Mouse (Mus musculus) thymus, postnatal 10 days (tissue): ENCODE measurements at regions not wholly inside any gene's neighbourhood (a gene's known extent, or its start where the extent isn't known, plus 50 kb on each side); places are given as distances from the start of the nearest gene placed in this dataset.
"Not testable (repeated sequence)": the region's sequence is repeated elsewhere in the genome, so short reads cannot be mapped to it uniquely, and the experiment has no call there.

Experiments
- DNase-seq, 2 experiments: peaks; one replicate each; pipeline ENCODE4 v3.0.0; 2021; ENCODE audit warnings: low spot score in 2 of 2

- no peak for DNase-seq
Observed at GRCm38 (mm10) chr2:114723971-114724666, 69.4 kb upstream of the Dph6 start.

GRCm38 (mm10) chr2:114727197-114727596, 72.4 kb upstream of the Dph6 start:
- DNase-seq = no peak

- no peak for DNase-seq
Observed at GRCm38 (mm10) chr2:114734861-114735569, 80.3 kb upstream of the Dph6 start.

GRCm38 (mm10) chr2:114739421-114740212, 84.9 kb upstream of the Dph6 start:
- no peak for DNase-seq

GRCm38 (mm10) chr2:114763276-114763675, 108.5 kb upstream of the Dph6 start:
- no peak for DNase-seq

- not testable (repeated sequence) for DNase-seq
Observed at GRCm38 (mm10) chr2:114773723-114774122, 119.0 kb upstream of the Dph6 start.

- DNase-seq = no peak
Observed at GRCm38 (mm10) chr2:114774278-114774677, 119.5 kb upstream of the Dph6 start.

GRCm38 (mm10) chr2:114775532-114775931, 120.8 kb upstream of the Dph6 start:
- no peak for DNase-seq

GRCm38 (mm10) chr2:114776176-114776575, 121.4 kb upstream of the Dph6 start:
- DNase-seq = no peak

- no peak for DNase-seq
Observed at GRCm38 (mm10) chr2:114782450-114782849, 127.7 kb upstream of the Dph6 start.

- no peak for DNase-seq
Observed at GRCm38 (mm10) chr2:114784191-114784590, 129.4 kb upstream of the Dph6 start.

- no peak for DNase-seq
Observed at GRCm38 (mm10) chr2:114788251-114788650, 133.5 kb upstream of the Dph6 start.

GRCm38 (mm10) chr2:114796630-114797290, 142.0 kb upstream of the Dph6 start:
- no peak for DNase-seq

- no peak for DNase-seq
Observed at GRCm38 (mm10) chr2:114797291-114797650, 142.5 kb upstream of the Dph6 start.

- no peak for DNase-seq
Observed at GRCm38 (mm10) chr2:114803241-114803640, 148.5 kb upstream of the Dph6 start.

GRCm38 (mm10) chr2:114803928-114804327, 149.2 kb upstream of the Dph6 start:
- DNase-seq = no peak

- DNase-seq = no peak
Observed at GRCm38 (mm10) chr2:114805436-114806047, 150.8 kb upstream of the Dph6 start.

GRCm38 (mm10) chr2:114808046-114808445, 153.3 kb upstream of the Dph6 start:
- no peak for DNase-seq

GRCm38 (mm10) chr2:114812141-114812902, 157.6 kb upstream of the Dph6 start:
- DNase-seq = no peak

- no peak for DNase-seq
Observed at GRCm38 (mm10) chr2:114812903-114813290, 158.1 kb upstream of the Dph6 start.

- DNase-seq = no peak
Observed at GRCm38 (mm10) chr2:114822657-114823056, 167.9 kb upstream of the Dph6 start.
